Mouse (Mus musculus) brown adipose tissue, adult 24 weeks (tissue): ENCODE results near the gene Ubxn10. TPM values are rescaled to one million over a fixed set of nuclear protein-coding genes. Genes with fewer than 3 reads are reported as not detected.

Experiments used
- H3K27ac ChIP-seq: fragments of 200-500 bp; replicated peaks from 2 replicates; pipeline ENCODE4 v1.5.1; 2012; ENCODE audit warnings: low read depth, mild to moderate bottlenecking, low read length
- H3K4me1 ChIP-seq: fragments of 200-500 bp; 2 replicates; pipeline ENCODE4 v1.6.1; 2012; ENCODE audit warnings: low read length, mixed read lengths; ENCODE audit not compliant: control insufficient read depth, insufficient read depth, insufficient read length
- H3K4me3 ChIP-seq: fragments of 200-500 bp; 2 replicates; pipeline ENCODE4 v1.5.1; 2012; ENCODE audit warnings: low read depth, mild to moderate bottlenecking, low read length, moderate library complexity; ENCODE audit not compliant: insufficient read depth
- polyA plus RNA-seq: library from polyadenylated mRNA; stranded (reverse); fragments of >200 nt; gene quantifications from 2 replicates; pipeline ENCODE4 v1.2.4, GENCODE M21; 2012; ENCODE audit not compliant: missing spikeins, insufficient read depth, insufficient read length

Gene Ubxn10
- polyA plus RNA-seq: not detected in 2 replicates

DNA sequence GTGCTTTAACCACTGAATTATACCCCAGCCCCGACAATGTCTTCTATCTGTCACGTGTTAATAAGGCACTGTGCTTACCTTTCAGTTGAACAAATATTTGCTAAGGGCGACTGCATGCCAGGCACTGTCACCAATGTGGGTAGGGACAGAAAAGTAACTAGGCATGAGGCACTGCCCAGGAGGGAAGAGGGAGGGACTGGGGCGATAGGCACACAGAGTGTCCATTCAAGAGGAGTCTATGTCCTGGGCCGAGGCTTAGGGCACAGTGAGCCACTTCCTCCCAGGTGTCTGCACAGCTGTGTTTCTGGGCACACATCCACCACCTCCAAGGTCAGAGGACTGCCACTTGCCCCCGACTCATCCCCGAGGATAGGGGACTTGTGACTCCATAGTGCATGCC lies at the start of gene Ubxn10:
Gene Ubxn10 (minus strand): TSS at position 137 of the 400 bp plus-strand sequence.
- Histone ChIP-seq H3K27ac (no peak within 1 kb of the TSS), H3K4me1 (no peaks in the 10 kb centered on the region)

DNA sequence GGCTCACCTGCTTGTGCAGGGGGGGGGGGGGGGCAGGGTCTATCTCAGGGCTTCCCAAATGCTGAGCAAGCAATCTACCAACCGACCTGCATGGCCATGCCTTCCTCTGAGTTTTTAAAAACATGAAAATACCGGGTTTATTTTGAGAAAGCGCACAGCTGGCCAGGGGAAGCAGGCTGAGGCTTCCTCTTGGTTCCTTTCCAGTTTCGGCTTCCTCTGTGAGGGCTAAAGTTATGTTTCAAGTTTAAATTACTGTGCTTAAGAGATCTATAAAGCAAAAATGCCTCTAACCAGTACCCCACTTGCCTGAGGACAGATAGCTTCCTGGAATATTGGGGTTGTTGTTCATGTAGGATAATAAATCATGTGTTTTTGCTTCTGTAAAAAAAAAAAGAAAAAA lies 49.2 kb upstream of the Ubxn10 start:
- H3K27ac ChIP-seq: no peak overlapping the region
- no peak overlapping the region for H3K4me3 ChIP-seq
- H3K4me1 ChIP-seq: peaks cover 2% of the 10 kb centered on the region; the same call in 1 of the 2 replicates

More for the DNA sequence above, at the start of gene Ubxn10:
- no peak within 1 kb of the TSS for H3K4me3 ChIP-seq

DNA sequence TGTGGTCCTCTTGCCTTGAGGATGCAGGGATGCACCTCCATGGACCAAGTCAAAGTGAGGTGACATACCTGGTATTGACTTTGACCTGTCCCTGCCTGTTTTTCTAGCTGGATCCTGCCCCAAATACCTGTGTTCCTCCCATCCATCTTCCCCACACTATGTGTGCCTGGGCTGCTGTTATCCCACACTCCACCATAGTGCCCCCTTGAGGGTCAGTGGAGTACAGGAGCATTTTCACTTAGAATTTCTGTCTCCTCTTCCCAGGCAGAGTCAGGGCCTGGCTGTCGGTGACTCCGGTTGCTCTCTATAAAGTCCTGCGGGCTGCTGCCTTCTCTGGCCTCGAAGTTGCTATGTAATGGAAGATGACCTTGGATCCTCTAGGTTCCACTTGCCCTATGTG lies 48.8 kb upstream of the Ubxn10 start:
- Histone ChIP-seq H3K4me1 (peaks cover 4% of the 10 kb centered on the region; the same call in 1 of the 2 replicates), H3K27ac (no peak overlapping the region), H3K4me3 (no peak overlapping the region)

DNA sequence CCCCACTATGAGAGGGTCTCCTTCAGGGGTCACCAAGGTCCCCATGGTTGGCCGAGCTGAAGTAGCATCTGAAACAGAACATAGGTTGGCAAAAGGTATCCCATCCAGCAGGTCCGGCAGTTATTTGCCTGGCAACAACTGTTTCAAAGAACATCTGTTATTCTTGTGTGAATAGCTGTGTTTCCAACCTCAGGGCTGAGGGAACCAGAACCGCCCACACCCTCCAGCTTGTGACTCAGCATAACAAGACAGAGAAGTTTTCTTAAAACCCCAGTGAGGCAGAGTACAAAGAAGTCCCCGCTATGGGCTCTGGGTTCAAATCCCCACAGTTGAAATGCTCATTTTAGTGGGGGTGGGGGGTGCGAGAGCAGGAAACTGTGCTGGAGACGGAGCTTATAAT lies 45.1 kb upstream of the Ubxn10 start:
- H3K4me3 ChIP-seq: no peak overlapping the region
- no peak overlapping the region for H3K27ac ChIP-seq
- peaks cover 9% of the 10 kb centered on the region for H3K4me1 ChIP-seq

DNA sequence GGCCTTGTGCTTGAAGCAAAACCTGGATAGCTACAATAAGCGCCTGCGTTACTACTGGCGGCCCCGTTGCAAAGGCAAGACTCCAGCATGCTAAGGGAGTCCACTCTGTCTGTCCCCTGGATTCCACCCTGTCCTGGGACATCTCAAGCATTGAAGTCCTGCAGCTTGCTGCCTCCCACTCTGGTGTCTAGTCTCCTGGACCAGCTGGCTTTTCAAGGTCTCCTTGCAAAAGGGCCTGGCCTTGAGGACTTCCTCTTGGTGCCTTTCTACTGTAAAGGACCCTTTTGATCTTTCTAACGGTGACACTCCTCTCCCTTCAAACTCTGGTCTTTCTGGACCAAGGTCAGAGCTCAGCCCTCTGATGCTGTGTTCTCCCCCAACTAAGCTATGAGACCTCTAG lies 43.3 kb upstream of the Ubxn10 start:
- Histone ChIP-seq H3K27ac (no peak overlapping the region), H3K4me1 (peaks cover 9% of the 10 kb centered on the region), H3K4me3 (no peak overlapping the region)

DNA sequence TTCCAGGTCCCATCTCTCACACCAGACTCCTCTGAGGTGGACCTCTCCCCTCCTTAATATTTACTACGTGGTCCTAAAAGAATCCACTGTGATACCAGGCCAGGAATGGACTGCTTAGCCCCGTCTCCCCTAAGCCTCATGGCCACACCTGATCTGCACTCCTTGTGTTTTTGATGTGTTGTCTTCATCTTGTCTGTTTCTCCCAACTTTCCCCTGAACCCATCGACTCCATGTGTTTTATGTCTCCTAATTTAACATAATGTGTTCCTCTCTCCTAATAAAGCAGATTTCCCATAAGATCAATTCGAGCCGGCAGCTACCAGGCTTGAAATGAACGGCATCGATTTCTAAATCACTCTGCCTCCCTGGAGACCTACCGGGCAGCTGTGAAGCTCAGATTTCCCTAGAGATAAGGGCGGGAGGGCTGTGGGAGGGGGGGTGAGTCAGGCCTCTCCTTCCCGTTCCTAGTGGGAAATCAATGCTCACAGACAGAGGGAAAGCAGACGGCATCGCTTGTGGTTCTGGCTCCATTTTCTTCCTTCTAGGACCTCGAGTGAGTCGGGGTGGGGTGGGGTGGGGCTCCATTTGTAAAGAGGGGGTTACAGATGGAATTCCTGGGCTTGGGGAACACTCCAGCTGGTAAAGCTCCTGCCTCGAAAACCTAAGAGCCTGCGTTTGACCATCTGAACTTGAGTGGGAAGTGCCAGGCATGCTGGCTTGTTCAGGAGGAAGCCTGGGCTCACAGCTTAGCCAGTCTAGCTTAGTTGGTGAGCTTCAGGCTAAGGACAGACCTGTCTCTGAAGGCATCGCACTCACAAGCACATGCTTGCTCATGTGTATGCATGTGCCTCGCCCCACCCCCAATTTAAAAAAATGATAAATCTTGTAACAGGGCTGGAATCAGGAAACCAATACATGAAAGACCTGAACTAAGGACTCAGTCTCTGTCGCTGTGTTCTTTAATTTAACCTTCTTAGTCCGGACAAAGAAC lies 40.7 kb upstream of the Ubxn10 start:
- Histone ChIP-seq H3K4me3 (no peak overlapping the region), H3K27ac (no peak overlapping the region), H3K4me1 (peaks cover 9% of the 10 kb centered on the region)

DNA sequence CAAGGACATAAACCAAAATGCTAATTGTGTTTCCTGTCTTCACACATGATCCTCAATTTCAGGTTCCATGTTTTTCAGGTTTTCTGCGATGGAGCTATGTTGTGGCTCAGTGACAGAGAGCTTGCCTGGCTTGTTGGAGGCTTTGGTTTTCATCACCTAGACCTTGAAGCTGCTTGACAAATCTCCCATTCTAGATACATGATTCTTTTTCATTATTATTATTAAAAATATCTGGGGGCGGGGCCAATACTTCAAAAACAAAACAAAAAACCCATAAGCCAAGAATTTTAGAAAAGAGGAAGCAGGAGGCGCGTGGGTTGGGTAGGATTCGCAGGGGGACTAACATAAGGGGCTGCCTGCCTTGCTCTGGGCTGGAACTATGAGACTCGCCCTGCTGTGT lies 38.5 kb upstream of the Ubxn10 start, which contains the start of gene Pla2g2d:
Gene Pla2g2d (plus strand): TSS at position 301 of the 400 bp plus-strand sequence.
- peaks cover 5% of the 10 kb centered on the region; the same call in 1 of the 2 replicates for H3K4me1 ChIP-seq
- H3K4me3 ChIP-seq: no peak within 1 kb of the TSS
- H3K27ac ChIP-seq: no peak within 1 kb of the TSS

DNA sequence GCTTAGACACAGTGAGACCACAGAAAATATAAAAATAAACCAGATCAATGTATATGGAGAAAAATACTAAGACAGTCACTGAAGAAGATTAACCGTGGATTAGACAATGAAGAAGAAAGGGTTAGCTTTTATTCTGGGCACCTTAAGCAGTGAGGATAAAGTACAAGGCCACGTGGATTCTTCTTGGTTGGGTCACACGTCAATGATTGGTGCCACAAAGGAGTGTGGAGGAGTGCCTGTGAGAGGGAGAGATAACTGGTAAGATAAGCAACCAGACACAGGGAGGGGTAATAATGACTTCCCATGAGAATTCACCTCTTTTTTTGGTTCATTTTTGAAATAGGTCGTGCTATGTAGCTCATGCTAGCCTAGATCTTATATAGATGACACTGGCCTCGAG lies 35.4 kb upstream of the Ubxn10 start:
- Histone ChIP-seq H3K27ac (no peak overlapping the region), H3K4me1 (no peaks in the 10 kb centered on the region), H3K4me3 (no peak overlapping the region)

DNA sequence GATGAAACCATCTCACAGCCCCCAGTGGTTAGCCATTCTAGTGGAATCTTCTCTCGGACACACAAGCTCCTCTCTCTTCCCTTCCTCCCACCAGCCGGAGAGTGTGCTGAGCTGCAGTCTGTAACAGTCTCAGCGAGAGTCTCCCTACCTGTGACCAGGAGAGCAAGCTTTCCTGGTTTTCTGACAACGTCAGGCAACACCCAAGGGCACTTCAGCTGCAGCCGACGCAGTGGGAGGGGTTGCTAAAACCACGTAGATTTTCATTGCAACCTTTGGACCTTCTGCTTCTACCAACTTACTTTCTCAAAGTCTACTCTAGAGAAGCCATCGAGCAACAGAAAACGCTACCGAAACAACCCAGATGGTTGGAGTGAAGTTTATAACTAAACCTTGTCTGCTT lies 35.0 kb upstream of the Ubxn10 start:
- Histone ChIP-seq H3K27ac (no peak overlapping the region), H3K4me3 (no peak overlapping the region), H3K4me1 (no peaks in the 10 kb centered on the region)

DNA sequence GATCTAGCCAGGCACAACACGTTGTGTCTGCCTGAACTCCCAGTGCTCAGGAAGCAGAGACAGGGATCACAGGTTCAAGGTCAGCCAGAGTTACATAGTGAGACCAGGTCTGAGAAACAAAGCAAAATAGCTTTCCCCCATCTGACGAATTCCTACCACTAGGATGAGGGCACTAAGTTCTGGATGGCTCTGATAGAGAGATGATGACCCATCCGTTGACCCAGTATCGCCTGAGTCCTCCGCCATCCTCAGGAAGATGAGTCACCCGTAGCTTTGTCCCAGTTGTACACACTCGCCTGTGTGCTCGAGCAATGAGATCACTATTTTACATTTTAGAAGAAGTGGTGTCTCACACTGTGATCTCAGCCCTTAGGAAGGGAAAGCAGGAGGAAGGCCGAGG lies 25.3 kb upstream of the Ubxn10 start:
- no peaks in the 10 kb centered on the region for H3K4me1 ChIP-seq
- H3K27ac ChIP-seq: no peak overlapping the region
- no peak overlapping the region for H3K4me3 ChIP-seq

DNA sequence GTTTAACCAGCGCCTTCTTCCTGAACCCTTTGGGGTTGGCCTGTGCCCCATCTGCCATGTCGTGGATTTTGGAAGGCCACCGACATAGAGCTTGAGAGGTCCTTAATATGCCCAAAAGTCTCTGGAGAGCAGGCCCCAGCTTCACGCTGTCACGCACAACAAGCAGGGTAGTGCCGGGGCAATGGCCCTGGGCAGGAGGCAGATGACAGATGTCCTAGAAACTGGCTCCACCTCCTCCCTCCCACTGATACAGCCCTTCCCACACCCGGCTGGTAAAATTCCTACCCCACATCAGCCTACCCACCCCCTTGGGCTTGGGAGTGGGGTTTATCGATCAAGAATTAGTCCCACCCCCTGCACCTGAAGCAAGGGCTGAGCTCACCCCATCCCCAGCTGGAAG lies 20.4 kb upstream of the Ubxn10 start, which contains the start of gene Pla2g2f:
Gene Pla2g2f (minus strand): TSS at position 211 of the 400 bp plus-strand sequence.
- H3K4me3 ChIP-seq: no peak within 1 kb of the TSS
- no peaks in the 10 kb centered on the region for H3K4me1 ChIP-seq
- no peak within 1 kb of the TSS for H3K27ac ChIP-seq

DNA sequence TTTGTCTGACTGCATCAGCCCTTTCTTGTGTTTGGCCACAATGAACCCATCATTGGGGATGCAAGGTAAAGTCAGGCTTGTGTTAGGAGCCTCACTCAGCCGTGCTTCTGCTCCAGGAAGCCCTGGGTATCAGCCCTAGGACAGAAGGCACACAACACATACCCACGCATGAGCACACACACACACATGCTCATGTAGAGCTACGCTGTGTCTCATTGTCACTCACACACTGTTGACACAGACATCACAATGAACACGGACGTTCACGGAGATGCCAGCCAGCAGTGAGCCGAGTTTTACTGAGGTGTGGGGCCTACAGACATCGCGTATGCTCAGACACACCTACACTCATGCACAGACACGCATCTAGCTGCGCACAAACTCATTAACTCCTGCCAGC lies 19.0 kb upstream of the Ubxn10 start:
- Histone ChIP-seq H3K4me3 (no peak overlapping the region), H3K4me1 (no peaks in the 10 kb centered on the region), H3K27ac (no peak overlapping the region)

DNA sequence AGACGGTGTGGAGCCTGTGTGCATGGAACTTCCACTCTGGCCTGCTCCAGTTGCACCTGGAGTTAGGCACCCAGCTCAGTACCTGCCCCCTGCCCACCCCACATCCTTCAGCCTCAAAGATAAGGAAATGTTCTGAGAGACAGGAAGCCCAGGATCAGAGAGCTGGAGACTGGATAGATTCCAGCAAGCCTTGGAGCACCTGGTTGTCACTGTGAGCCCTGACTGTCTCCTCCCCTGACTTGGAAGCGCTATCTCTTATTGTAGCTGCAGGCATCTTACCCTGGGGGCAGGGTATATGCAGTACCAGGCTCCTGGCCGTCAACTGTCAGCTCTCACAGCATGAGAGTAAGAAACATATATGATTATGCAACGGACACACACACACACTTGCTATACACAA lies 18.5 kb upstream of the Ubxn10 start:
- Histone ChIP-seq H3K4me3 (no peak overlapping the region), H3K27ac (no peak overlapping the region), H3K4me1 (no peaks in the 10 kb centered on the region)

DNA sequence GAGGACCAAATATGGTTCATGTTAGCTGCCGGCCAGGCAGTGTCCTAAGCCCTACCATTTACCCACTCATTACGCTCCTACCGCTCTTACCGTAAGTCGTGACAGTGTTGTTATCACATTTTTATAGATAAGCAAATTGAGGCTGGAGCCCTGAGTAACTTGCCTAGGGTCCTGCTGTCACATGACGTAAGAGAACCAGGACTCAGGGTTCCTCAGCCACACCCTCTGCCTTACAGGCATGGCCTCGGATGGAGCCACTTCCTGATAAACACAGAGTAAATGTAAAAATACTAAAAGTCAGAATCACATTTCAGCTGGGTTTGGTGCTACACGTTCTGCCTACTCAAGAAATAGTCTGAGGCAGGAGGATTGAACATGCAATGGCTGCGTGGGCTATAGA lies 17.5 kb upstream of the Ubxn10 start:
- H3K4me3 ChIP-seq: no peak overlapping the region
- no peaks in the 10 kb centered on the region for H3K4me1 ChIP-seq
- H3K27ac ChIP-seq: no peak overlapping the region

DNA sequence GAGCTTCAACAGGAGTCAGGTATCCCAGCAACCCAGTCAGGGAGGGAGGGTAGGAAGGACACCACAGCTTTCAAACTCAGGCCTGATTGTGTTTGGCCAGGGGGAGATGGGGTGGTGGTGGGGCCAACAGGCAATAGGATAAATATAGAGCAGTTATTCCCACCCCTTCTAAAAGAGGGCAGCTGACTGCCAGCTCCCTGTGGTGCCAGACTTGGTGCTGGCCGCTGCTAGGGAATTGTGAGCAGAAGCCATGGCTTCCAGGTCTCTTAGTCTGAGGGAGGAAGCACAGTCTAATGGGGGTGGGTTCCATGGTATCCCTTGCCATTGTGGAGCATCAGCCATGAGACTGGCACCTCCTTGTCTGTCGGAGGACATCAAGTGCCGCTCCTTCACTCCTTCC lies 16.6 kb upstream of the Ubxn10 start:
- H3K27ac ChIP-seq: no peak overlapping the region
- H3K4me3 ChIP-seq: no peak overlapping the region
- H3K4me1 ChIP-seq: no peaks in the 10 kb centered on the region

DNA sequence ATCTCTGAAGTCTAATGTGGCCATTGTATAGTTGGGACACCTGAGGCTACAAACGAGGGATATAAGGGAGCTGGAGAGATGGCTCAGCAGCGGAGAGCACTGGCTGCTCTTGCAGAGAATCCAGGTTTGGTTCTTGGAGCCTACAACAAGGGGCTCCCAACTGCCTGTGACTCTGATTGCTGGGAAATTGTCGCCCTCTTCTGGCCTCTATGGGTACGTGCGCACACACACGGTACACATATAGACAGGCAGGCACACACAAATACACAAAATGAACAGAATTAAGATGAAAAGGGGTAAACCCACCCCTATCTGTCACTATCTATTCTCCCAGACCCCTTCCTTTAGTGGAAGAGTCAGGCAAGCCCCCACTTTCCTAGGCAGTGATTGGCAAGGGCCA lies 15.6 kb upstream of the Ubxn10 start:
- Histone ChIP-seq H3K4me1 (no peaks in the 10 kb centered on the region), H3K4me3 (no peak overlapping the region), H3K27ac (no peak overlapping the region)
